Mouse (Mus musculus) intestine, postnatal 0 days (tissue): Measurements from ENCODE around the gene Prex1. TPM values are rescaled to one million over a fixed set of nuclear protein-coding genes. Genes with fewer than 3 reads are reported as not detected.

ENCODE experiments used
- ATAC-seq: fragments of 200-750 bp; cut with Nextera tagmentation; 2 replicates; pipeline ENCODE4 v1.8.0; 2017; ENCODE audit warnings: mild to moderate bottlenecking, moderate TSS enrichment, moderate library complexity
- H3K27ac ChIP-seq: fragments of 300-500 bp; sonication (generic); 2 replicates; pipeline ENCODE4 v1.5.1; 2014; ENCODE audit warnings: mild to moderate bottlenecking, low read depth, low read length, moderate library complexity
- H3K27me3 ChIP-seq: fragments of 300-500 bp; sonication (generic); replicated peaks from 2 replicates; pipeline ENCODE4 v1.6.1; 2014; ENCODE audit warnings: low read length, mixed read lengths; ENCODE audit not compliant: control insufficient read depth, insufficient read depth
- H3K36me3 ChIP-seq: fragments of 300-500 bp; sonication (generic); 2 replicates; pipeline ENCODE4 v1.6.1; 2014; ENCODE audit warnings: mild to moderate bottlenecking, moderate library complexity; ENCODE audit not compliant: control insufficient read depth, insufficient read depth
- H3K4me1 ChIP-seq: fragments of 300-500 bp; sonication (generic); replicated peaks from 2 replicates; pipeline ENCODE4 v1.6.1; 2014; ENCODE audit warnings: antibody characterized with exemption, low read length, mixed read lengths; ENCODE audit not compliant: control insufficient read depth, insufficient read depth
- H3K4me2 ChIP-seq: fragments of 300-500 bp; sonication (generic); replicated peaks from 2 replicates; pipeline ENCODE4 v1.6.1; 2014; ENCODE audit warnings: low read depth, mild to moderate bottlenecking, moderate library complexity
- H3K4me3 ChIP-seq: fragments of 300-500 bp; sonication (generic); 2 replicates; pipeline ENCODE4 v1.5.1; 2014; ENCODE audit warnings: low read depth, low read length
- H3K9ac ChIP-seq: fragments of 300-500 bp; sonication (generic); 2 replicates; pipeline ENCODE4 v1.6.1; 2014; ENCODE audit warnings: mild to moderate bottlenecking, low read depth, low read length
- H3K9me3 ChIP-seq: fragments of 300-500 bp; sonication (generic); 2 replicates; pipeline ENCODE4 v1.6.1; 2016; ENCODE audit warnings: mixed run types; ENCODE audit not compliant: control insufficient read depth
- CTCF ChIP-seq: sonication (generic); IDR thresholded peaks from 2 replicates; pipeline ENCODE4 v1.5.1; 2016; ENCODE audit warnings: low read depth, mild to moderate bottlenecking, control low read depth, antibody characterized with exemption, moderate library complexity
- WGBS: fragments of 180-500 bp; shearing (Covaris S2); extraction: QIAGEN DNeasy Blood & Tissue Kit; methylation state at CpG from one replicate; pipeline ENCODE4 v1.1.7; 2014; 5-methylcytosine and 5-hydroxymethylcytosine counted together
- polyA plus RNA-seq: library from polyadenylated mRNA; unstranded; fragments of >200 nt; fragmentation: Nextera tagmentation; extraction: Ambion mirVana; gene quantifications from 2 replicates; pipeline ENCODE4 v1.2.1, GENCODE M21; 2015

Prex1 gene
- polyA plus RNA-seq, 1 experiment from 2014 or later: 4.0 TPM

GRCm38 (mm10) chr2:166629941-166630674 lies 83.5 kb downstream of the Prex1 start:
- no peaks in the 10 kb centered on the region for H3K9me3 ChIP-seq
- H3K27ac ChIP-seq: no peak overlapping the region
- H3K36me3 ChIP-seq: no peaks in the 10 kb centered on the region; the same call in 1 of the 2 replicates
- 80% methylated on average over 17 of the region's 17 CpGs for WGBS
- no peak overlapping the region for H3K4me3 ChIP-seq
- H3K4me1 ChIP-seq: no peaks in the 10 kb centered on the region
- no peak for ATAC-seq
- no peak overlapping the region for H3K4me2 ChIP-seq
- no peak overlapping the region for H3K9ac ChIP-seq
- H3K27me3 ChIP-seq: no peaks in the 10 kb centered on the region
- TF ChIP-seq CTCF: no peak

- Histone ChIP-seq H3K4me3 (no peak overlapping the region), H3K9ac (no peak overlapping the region), H3K36me3 (no peaks in the 10 kb centered on the region; the same call in 1 of the 2 replicates), H3K9me3 (no peaks in the 10 kb centered on the region), H3K27me3 (no peaks in the 10 kb centered on the region), H3K27ac (no peak overlapping the region), H3K4me1 (no peaks in the 10 kb centered on the region), H3K4me2 (no peak overlapping the region)
- 90% methylated on average over 6 of the region's 6 CpGs for WGBS
- no peak for ATAC-seq
- no peak for TF ChIP-seq CTCF
Observed at GRCm38 (mm10) chr2:166627578-166627977, 86.1 kb downstream of the Prex1 start.

- no peak for TF ChIP-seq CTCF
- 63% methylated on average over 11 of the region's 11 CpGs for WGBS
- Histone ChIP-seq H3K9ac (no peak overlapping the region), H3K36me3 (no peaks in the 10 kb centered on the region; the same call in 1 of the 2 replicates), H3K4me3 (no peak overlapping the region), H3K4me2 (no peak overlapping the region), H3K27ac (no peak overlapping the region), H3K9me3 (no peaks in the 10 kb centered on the region), H3K27me3 (no peaks in the 10 kb centered on the region), H3K4me1 (no peaks in the 10 kb centered on the region)
- no peak for ATAC-seq
Observed at GRCm38 (mm10) chr2:166625219-166625618, 88.4 kb downstream of the Prex1 start.

- WGBS: 60% methylated on average over 9 of the region's 9 CpGs
- Histone ChIP-seq H3K9ac (no peak overlapping the region), H3K4me1 (no peaks in the 10 kb centered on the region), H3K4me2 (no peak overlapping the region), H3K27me3 (no peaks in the 10 kb centered on the region), H3K36me3 (no peaks in the 10 kb centered on the region; the same call in 1 of the 2 replicates), H3K9me3 (no peaks in the 10 kb centered on the region), H3K4me3 (no peak overlapping the region), H3K27ac (no peak overlapping the region)
- no peak for TF ChIP-seq CTCF
- no peak; the same call in 1 of the 2 replicates for ATAC-seq
Observed at GRCm38 (mm10) chr2:166623081-166623567, 90.5 kb downstream of the Prex1 start.

- no peaks in the 10 kb centered on the region for H3K27me3 ChIP-seq
- no peak for TF ChIP-seq CTCF
- H3K4me1 ChIP-seq: no peaks in the 10 kb centered on the region
- no peaks in the 10 kb centered on the region for H3K9me3 ChIP-seq
- H3K4me2 ChIP-seq: no peak overlapping the region
- 79% methylated on average over 7 of the region's 7 CpGs for WGBS
- H3K36me3 ChIP-seq: no peaks in the 10 kb centered on the region
- H3K27ac ChIP-seq: no peak overlapping the region
- no peak overlapping the region for H3K9ac ChIP-seq
- ATAC-seq: no peak
- H3K4me3 ChIP-seq: no peak overlapping the region
Observed at GRCm38 (mm10) chr2:166622590-166622989, 91.0 kb downstream of the Prex1 start.

- no peaks in the 10 kb centered on the region for H3K27me3 ChIP-seq
- no peaks in the 10 kb centered on the region for H3K9me3 ChIP-seq
Observed at GRCm38 (mm10) chr2:166622079-166622478, 91.6 kb downstream of the Prex1 start.

More at GRCm38 (mm10) chr2:166622079-166622478, 91.6 kb downstream of the Prex1 start:
- Histone ChIP-seq H3K4me3 (no peak overlapping the region), H3K9ac (no peak overlapping the region), H3K27ac (no peak overlapping the region), H3K36me3 (no peaks in the 10 kb centered on the region), H3K4me1 (no peaks in the 10 kb centered on the region), H3K4me2 (no peak overlapping the region)
- WGBS: 65% methylated on average over 6 of the region's 6 CpGs
- no peak for ATAC-seq
- TF ChIP-seq CTCF: no peak
